Mouse (Mus musculus): Measurements from ENCODE around the gene Kdm4a. TPM values are rescaled to one million over a fixed set of nuclear protein-coding genes. Genes with fewer than 3 reads are reported as not detected.

The Kdm4a gene
- polyA plus RNA-seq, 1 experiment from 2014 or later, result 51.8 TPM

- no peak overlapping the region for H3K27ac ChIP-seq
- no peaks in the 10 kb centered on the region for H3K9me3 ChIP-seq
- no peak overlapping the region for H3K4me3 ChIP-seq
- WGBS, result 92% methylated on average over 3 of the region's 3 CpGs
- no peaks in the 10 kb centered on the region for H3K27me3 ChIP-seq
- H3K36me3 ChIP-seq, result peaks cover 16% of the 10 kb centered on the region; the same call in 1 of the 2 replicates
- H3K4me1 ChIP-seq, result peaks cover 6% of the 10 kb centered on the region; the same call in 1 of the 2 replicates
- no peak for ATAC-seq (ENCODE audit: low FRiP score, low read depth)
- no peak overlapping the region for H3K9ac ChIP-seq
- no peak overlapping the region for H3K4me2 ChIP-seq (replicated peaks)
These were observed 74.4 kb downstream of the Kdm4a start for GRCm38 (mm10) chr4:118105256-118106053.

DNA sequence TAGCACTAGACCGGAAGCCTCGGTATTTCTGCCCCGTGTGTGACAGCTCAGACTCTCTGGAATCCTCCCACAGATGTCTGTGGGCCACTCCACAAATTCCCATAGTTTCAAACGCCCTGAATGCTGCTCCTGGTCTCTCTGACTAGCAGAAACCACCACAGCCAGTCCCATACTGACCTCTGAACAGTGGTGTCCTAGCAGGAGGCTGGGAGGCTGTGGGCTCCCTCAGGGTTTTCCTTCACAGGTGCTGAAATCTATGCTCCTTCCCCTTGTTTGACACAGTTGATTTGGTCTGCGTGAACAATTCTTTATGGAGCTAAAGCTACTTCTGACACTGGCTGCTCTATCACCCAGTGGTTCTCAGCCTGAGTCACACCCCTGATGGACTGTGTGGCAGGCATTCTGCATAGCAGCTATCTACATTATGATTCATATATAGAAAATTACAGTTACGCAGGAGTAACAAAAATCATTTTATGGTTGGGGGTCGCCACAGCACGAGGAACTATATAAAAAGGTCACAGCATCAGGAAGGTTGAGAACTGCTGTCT, 76.5 kb downstream of the Kdm4a start:
- H3K4me1 ChIP-seq, result no peaks in the 10 kb centered on the region
- H3K4me3 ChIP-seq, result no peak overlapping the region
- H3K27ac ChIP-seq, result no peak overlapping the region
- ATAC-seq (ENCODE audit: low FRiP score, low read depth), result no peak
- no peaks in the 10 kb centered on the region for H3K27me3 ChIP-seq
- H3K36me3 ChIP-seq, result peaks cover 20% of the 10 kb centered on the region; the same call in 1 of the 2 replicates
- H3K9me3 ChIP-seq, result no peaks in the 10 kb centered on the region
- no peak overlapping the region for H3K9ac ChIP-seq
- 80% methylated on average over 8 of the region's 8 CpGs for WGBS
- H3K4me2 ChIP-seq (replicated peaks), result no peak overlapping the region

GRCm38 (mm10) chr4:118101497-118101896, 78.3 kb downstream of the Kdm4a start:
- no peaks in the 10 kb centered on the region for H3K4me1 ChIP-seq
- no peak overlapping the region for H3K27ac ChIP-seq
- no peak for ATAC-seq (ENCODE audit: low FRiP score, low read depth)
- no peak overlapping the region for H3K9ac ChIP-seq
- H3K9me3 ChIP-seq, result no peaks in the 10 kb centered on the region
- H3K4me3 ChIP-seq, result no peak overlapping the region
- WGBS, result 85% methylated on average over 6 of the region's 6 CpGs
- no peaks in the 10 kb centered on the region for H3K27me3 ChIP-seq
- H3K36me3 ChIP-seq, result peaks cover 19% of the 10 kb centered on the region; the same call in 1 of the 2 replicates
- no peak overlapping the region for H3K4me2 ChIP-seq (replicated peaks)

- Histone ChIP-seq H3K4me1 (no peaks in the 10 kb centered on the region), H3K4me2 (replicated peaks) (no peak overlapping the region), H3K9me3 (no peaks in the 10 kb centered on the region), H3K27ac (no peak overlapping the region), H3K9ac (no peak overlapping the region), H3K27me3 (no peaks in the 10 kb centered on the region), H3K36me3 (peaks cover 14% of the 10 kb centered on the region), H3K4me3 (no peak overlapping the region)
- WGBS, result 94% methylated on average over 8 of the region's 8 CpGs
- no peak for ATAC-seq (ENCODE audit: low FRiP score, low read depth)
These were observed 80.0 kb downstream of the Kdm4a start for GRCm38 (mm10) chr4:118099637-118100364.

GRCm38 (mm10) chr4:118098571-118098970, 81.3 kb downstream of the Kdm4a start:
- Histone ChIP-seq H3K9ac (no peak overlapping the region), H3K4me1 (no peaks in the 10 kb centered on the region), H3K4me2 (replicated peaks) (no peak overlapping the region), H3K27me3 (no peaks in the 10 kb centered on the region), H3K9me3 (no peaks in the 10 kb centered on the region), H3K4me3 (no peak overlapping the region), H3K36me3 (peaks cover 22% of the 10 kb centered on the region), H3K27ac (no peak overlapping the region)
- 92% methylated on average over 6 of the region's 6 CpGs for WGBS
- ATAC-seq (ENCODE audit: low FRiP score, low read depth), result no peak

DNA sequence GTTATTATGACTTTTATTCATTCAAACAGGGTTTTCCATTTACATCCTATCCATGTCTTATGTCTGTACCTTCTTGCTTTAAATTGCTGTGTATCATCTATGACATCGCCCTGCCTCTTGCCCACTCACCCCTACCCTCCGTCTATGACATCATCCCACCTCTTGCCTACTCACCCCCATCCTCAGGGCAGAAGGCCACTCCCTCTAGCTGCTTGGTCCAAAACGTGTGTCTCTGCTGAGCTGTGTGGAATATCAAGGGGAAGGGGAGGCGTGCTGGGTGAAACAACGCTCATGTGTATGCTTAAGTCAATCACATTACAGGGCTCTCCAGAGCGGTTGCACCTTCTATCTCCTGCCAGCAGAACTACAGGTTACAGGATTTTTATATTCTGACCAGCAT, 83.8 kb downstream of the Kdm4a start:
- H3K9me3 ChIP-seq, result no peaks in the 10 kb centered on the region
- 84% methylated on average over 6 of the region's 6 CpGs for WGBS
- H3K27me3 ChIP-seq, result no peaks in the 10 kb centered on the region
- H3K27ac ChIP-seq, result no peak overlapping the region
- H3K9ac ChIP-seq, result no peak overlapping the region
- H3K4me1 ChIP-seq, result no peaks in the 10 kb centered on the region
- peaks cover 22% of the 10 kb centered on the region for H3K36me3 ChIP-seq
- H3K4me3 ChIP-seq, result no peak overlapping the region
- no peak for ATAC-seq (ENCODE audit: low FRiP score, low read depth)
- H3K4me2 ChIP-seq (replicated peaks), result no peak overlapping the region

GRCm38 (mm10) chr4:118092784-118093457, 86.9 kb downstream of the Kdm4a start:
- WGBS, result 92% methylated on average over 11 of the region's 11 CpGs
- Histone ChIP-seq H3K4me2 (replicated peaks) (no peak overlapping the region), H3K9me3 (no peaks in the 10 kb centered on the region), H3K4me3 (no peak overlapping the region), H3K27ac (no peak overlapping the region), H3K36me3 (peaks cover 16% of the 10 kb centered on the region), H3K27me3 (no peaks in the 10 kb centered on the region), H3K9ac (no peak overlapping the region), H3K4me1 (no peaks in the 10 kb centered on the region)
- no peak for ATAC-seq (ENCODE audit: low FRiP score, low read depth)

DNA sequence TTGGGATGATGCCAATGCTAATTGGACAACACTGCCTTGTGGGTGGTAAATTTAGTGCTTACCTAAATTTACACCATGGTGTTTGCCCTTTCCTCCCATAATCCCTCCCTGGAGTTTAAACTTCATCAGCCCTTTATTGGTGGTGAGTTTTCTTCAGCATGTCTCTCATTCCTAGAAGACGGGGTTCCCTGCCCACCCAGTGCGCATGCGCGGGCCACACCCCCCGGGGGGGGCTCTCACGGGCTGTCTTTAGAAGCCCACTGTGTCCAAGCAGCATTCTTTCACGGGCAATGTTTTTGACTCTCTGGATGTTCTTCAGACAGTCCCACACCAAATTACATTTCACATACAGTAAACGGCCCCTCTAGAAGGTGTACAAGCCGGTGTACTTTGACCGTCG, 89.4 kb downstream of the Kdm4a start:
- Histone ChIP-seq H3K9ac (no peak overlapping the region), H3K9me3 (no peaks in the 10 kb centered on the region), H3K36me3 (peaks cover 8% of the 10 kb centered on the region; the same call in 1 of the 2 replicates), H3K27me3 (no peaks in the 10 kb centered on the region), H3K27ac (no peak overlapping the region), H3K4me1 (no peaks in the 10 kb centered on the region), H3K4me3 (no peak overlapping the region), H3K4me2 (replicated peaks) (no peak overlapping the region)
- no peak for ATAC-seq (ENCODE audit: low FRiP score, low read depth)
- WGBS, result 92% methylated on average over 11 of the region's 11 CpGs

DNA sequence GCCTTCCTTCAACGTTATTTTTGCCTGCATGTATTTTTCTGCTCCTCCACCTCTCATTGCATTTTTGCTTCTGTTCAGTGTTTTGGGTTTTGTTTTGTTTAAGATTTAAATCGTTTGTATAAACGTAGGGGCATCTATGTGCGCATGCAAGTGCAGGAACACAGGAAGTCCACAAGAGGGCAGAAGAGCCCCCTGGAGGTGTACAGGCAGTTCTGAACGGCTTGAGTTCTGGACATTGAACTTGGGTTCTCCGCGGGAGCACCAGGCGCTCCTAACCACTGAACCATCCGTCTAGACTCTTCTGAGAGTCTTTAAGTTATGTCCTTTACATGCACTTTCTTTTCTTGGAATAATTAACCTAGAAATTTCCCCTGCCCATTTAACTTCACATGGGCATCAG, 89.9 kb downstream of the Kdm4a start:
- WGBS, result 59% methylated on average over 9 of the region's 9 CpGs
- no peak overlapping the region for H3K9ac ChIP-seq

GRCm38 (mm10) chr4:118088771-118089170, 91.1 kb downstream of the Kdm4a start:
- no peak for ATAC-seq (ENCODE audit: low FRiP score, low read depth)
- Histone ChIP-seq H3K4me3 (no peak overlapping the region), H3K9me3 (no peaks in the 10 kb centered on the region), H3K9ac (no peak overlapping the region), H3K36me3 (no peaks in the 10 kb centered on the region), H3K4me2 (replicated peaks) (no peak overlapping the region), H3K27ac (no peak overlapping the region), H3K27me3 (no peaks in the 10 kb centered on the region), H3K4me1 (no peaks in the 10 kb centered on the region; the same call in 1 of the 2 replicates)
- 74% methylated on average over 2 of the region's 2 CpGs for WGBS

More for the DNA sequence above, 89.9 kb downstream of the Kdm4a start:
- ATAC-seq (ENCODE audit: low FRiP score, low read depth), result no peak
- no peaks in the 10 kb centered on the region for H3K27me3 ChIP-seq
- no peak overlapping the region for H3K4me2 ChIP-seq (replicated peaks)
- no peaks in the 10 kb centered on the region; the same call in 1 of the 2 replicates for H3K4me1 ChIP-seq
- no peak overlapping the region for H3K4me3 ChIP-seq
- no peaks in the 10 kb centered on the region for H3K9me3 ChIP-seq
- H3K36me3 ChIP-seq, result peaks cover 8% of the 10 kb centered on the region; the same call in 1 of the 2 replicates
- H3K27ac ChIP-seq, result no peak overlapping the region

All from limb, embryonic 13.5 days (tissue).